Mouse (Mus musculus) ES-Bruce4 (cell line): ENCODE results near the gene Gpatch3. TPM values are rescaled to one million over a fixed set of nuclear protein-coding genes. Genes with fewer than 3 reads are reported as not detected.
A peak's percentile ranks its signal among the peaks of the same experiment; 100 is the strongest.

Experiments
- H3K27ac ChIP-seq: 2 replicates; pipeline ENCODE4 v1.5.1; 2012; ENCODE audit warnings: low read length, inconsistent platforms; ENCODE audit not compliant: insufficient read depth
- H3K27me3 ChIP-seq: 2 replicates; pipeline ENCODE4 v1.6.1; 2012; ENCODE audit warnings: mild to moderate bottlenecking, low read length, inconsistent platforms; ENCODE audit not compliant: control insufficient read depth, poor library complexity, insufficient read depth, severe bottlenecking
- H3K36me3 ChIP-seq: 2 replicates; pipeline ENCODE4 v1.6.1; 2012; ENCODE audit warnings: inconsistent platforms, mild to moderate bottlenecking, low read length, moderate library complexity; ENCODE audit not compliant: control insufficient read depth, poor library complexity, insufficient read depth, severe bottlenecking
- H3K4me1 ChIP-seq: one replicate; pipeline ENCODE4 v1.8.1; 2011; ENCODE audit warnings: low read length; ENCODE audit not compliant: control insufficient read depth, insufficient read depth
- H3K4me3 ChIP-seq: 2 replicates; pipeline ENCODE4 v1.5.1; 2011; ENCODE audit warnings: low read depth, mild to moderate bottlenecking, low read length
- H3K9ac ChIP-seq: 2 replicates; pipeline ENCODE4 v1.6.1; 2012; ENCODE audit warnings: low read depth, mild to moderate bottlenecking, inconsistent platforms; ENCODE audit not compliant: poor library complexity, severe bottlenecking
- H3K9me3 ChIP-seq: replicated peaks from 2 replicates; pipeline ENCODE4 v1.6.1; 2012; ENCODE audit warnings: mild to moderate bottlenecking, low read length, inconsistent platforms; ENCODE audit not compliant: control insufficient read depth, poor library complexity, insufficient read depth, severe bottlenecking
- CTCF ChIP-seq: IDR thresholded peaks from one replicate; pipeline ENCODE4 v1.8.1; 2011; ENCODE audit warnings: low read depth, low read length
- EP300 ChIP-seq: IDR thresholded peaks from 2 replicates; pipeline ENCODE4 v1.6.1; 2011; ENCODE audit warnings: low read depth, low read length; ENCODE audit not compliant: insufficient read depth
- POLR2A ChIP-seq: IDR thresholded peaks from one replicate; pipeline ENCODE4 v1.8.1; 2011; ENCODE audit warnings: low read length; ENCODE audit not compliant: insufficient read depth
- polyA plus RNA-seq: library from polyadenylated mRNA; stranded (reverse); fragments of >200 nt; gene quantifications from 2 replicates; pipeline ENCODE4 v1.2.4, GENCODE M21; 2011; ENCODE audit warnings: low read depth; ENCODE audit not compliant: missing spikeins, insufficient read depth, insufficient read length

Gpatch3 gene
- polyA plus RNA-seq, 1 experiment = 7.9 TPM

GRCm38 (mm10) chr4:133626221-133626620, 51.7 kb downstream of the Gpatch3 start:
- Histone ChIP-seq H3K9ac (no peak overlapping the region), H3K27ac (peak overlapping the region; percentile 65), H3K4me1 (peaks cover 19% of the 10 kb centered on the region), H3K4me3 (no peak overlapping the region), H3K36me3 (0 out of 2 replicates have a peak, but pooled peaks cover 3% of the 10 kb centered on the region), H3K27me3 (no peaks in the 10 kb centered on the region), H3K9me3 (no peaks in the 10 kb centered on the region)
- no peak for TF ChIP-seq CTCF
- no peak for TF ChIP-seq POLR2A
- no peak for TF ChIP-seq EP300

- H3K9me3 ChIP-seq = no peaks in the 10 kb centered on the region
- H3K4me3 ChIP-seq = no peak overlapping the region; the same call in 1 of the 2 replicates
- no peak for TF ChIP-seq EP300
- no peak for TF ChIP-seq POLR2A
- no peak for TF ChIP-seq CTCF
- H3K9ac ChIP-seq = no peak overlapping the region; the same call in 1 of the 2 replicates
- H3K4me1 ChIP-seq = peaks cover 20% of the 10 kb centered on the region
- 0 out of 2 replicates have a peak, but pooled peaks cover 3% of the 10 kb centered on the region for H3K36me3 ChIP-seq
- H3K27me3 ChIP-seq = no peaks in the 10 kb centered on the region
- peak overlapping the region; percentile 65; the same call in 1 of the 2 replicates for H3K27ac ChIP-seq
These were observed 52.1 kb downstream of the Gpatch3 start for GRCm38 (mm10) chr4:133626621-133627020.

GRCm38 (mm10) chr4:133627039-133627438, 52.5 kb downstream of the Gpatch3 start:
- peak overlapping the region; percentile 25; the same call in 1 of the 2 replicates for H3K4me3 ChIP-seq
- H3K27me3 ChIP-seq = no peaks in the 10 kb centered on the region
- H3K27ac ChIP-seq = peak overlapping the region; percentile 65; the same call in 1 of the 2 replicates
- no peaks in the 10 kb centered on the region for H3K9me3 ChIP-seq
- H3K36me3 ChIP-seq = 0 out of 2 replicates have a peak, but pooled peaks cover 3% of the 10 kb centered on the region
- no peak for TF ChIP-seq POLR2A
- no peak for TF ChIP-seq CTCF
- no peak for TF ChIP-seq EP300
- H3K9ac ChIP-seq = no peak overlapping the region; the same call in 1 of the 2 replicates
- H3K4me1 ChIP-seq = peaks cover 20% of the 10 kb centered on the region

GRCm38 (mm10) chr4:133628517-133628916, 54.0 kb downstream of the Gpatch3 start:
- Histone ChIP-seq H3K9ac (no peak overlapping the region), H3K36me3 (0 out of 2 replicates have a peak, but pooled peaks cover 3% of the 10 kb centered on the region), H3K27ac (no peak overlapping the region), H3K9me3 (no peaks in the 10 kb centered on the region), H3K4me1 (peaks cover 17% of the 10 kb centered on the region), H3K4me3 (no peak overlapping the region), H3K27me3 (no peaks in the 10 kb centered on the region)
- TF ChIP-seq CTCF = no peak
- no peak for TF ChIP-seq POLR2A

GRCm38 (mm10) chr4:133629191-133629590, 54.6 kb downstream of the Gpatch3 start:
- no peak overlapping the region for H3K4me3 ChIP-seq
- peaks cover 15% of the 10 kb centered on the region for H3K4me1 ChIP-seq
- H3K27me3 ChIP-seq = no peaks in the 10 kb centered on the region
- H3K9ac ChIP-seq = no peak overlapping the region
- no peak overlapping the region for H3K27ac ChIP-seq
- H3K36me3 ChIP-seq = 0 out of 2 replicates have a peak, but pooled peaks cover 3% of the 10 kb centered on the region
- TF ChIP-seq CTCF (no peak), EP300 (no peak), POLR2A (no peak)
- no peaks in the 10 kb centered on the region for H3K9me3 ChIP-seq

- Histone ChIP-seq H3K36me3 (no peaks in the 10 kb centered on the region), H3K4me1 (peaks cover 11% of the 10 kb centered on the region), H3K9me3 (no peaks in the 10 kb centered on the region), H3K27me3 (no peaks in the 10 kb centered on the region), H3K4me3 (no peak overlapping the region), H3K9ac (no peak overlapping the region), H3K27ac (no peak overlapping the region)
- no peak for TF ChIP-seq POLR2A
These were observed 55.9 kb downstream of the Gpatch3 start for GRCm38 (mm10) chr4:133630326-133630920.
